Mouse (Mus musculus) heart, embryonic 13.5 days (tissue): ENCODE results near the gene Gm29609. TPM values are rescaled to one million over a fixed set of nuclear protein-coding genes. Genes with fewer than 3 reads are reported as not detected.
A peak's percentile ranks its signal among the peaks of the same experiment; 100 is the strongest.

Experiments used
- ATAC-seq: fragments of 200-750 bp; cut with Nextera tagmentation; 2 replicates; pipeline ENCODE4 v1.8.0; 2017; ENCODE audit warnings: moderate TSS enrichment; ENCODE audit not compliant: insufficient number of reproducible peaks, low FRiP score, low TSS enrichment; ENCODE audit errors: extremely low read depth
- H3K27ac ChIP-seq: fragments of 300-500 bp; sonication (generic); replicated peaks from 2 replicates; pipeline ENCODE4 v1.5.1; 2015; ENCODE audit warnings: moderate library complexity, mild to moderate bottlenecking, inconsistent platforms
- H3K27me3 ChIP-seq: fragments of 300-500 bp; sonication (generic); replicated peaks from 2 replicates; pipeline ENCODE4 v1.6.1; 2015; ENCODE audit warnings: mild to moderate bottlenecking, inconsistent platforms
- H3K36me3 ChIP-seq: fragments of 300-500 bp; sonication (generic); 2 replicates; pipeline ENCODE4 v1.6.1; 2015; ENCODE audit warnings: mild to moderate bottlenecking, inconsistent platforms
- H3K4me1 ChIP-seq: fragments of 300-500 bp; sonication (generic); 2 replicates; pipeline ENCODE4 v1.6.1; 2015; ENCODE audit warnings: inconsistent platforms
- H3K4me2 ChIP-seq: fragments of 300-500 bp; sonication (generic); 2 replicates; pipeline ENCODE4 v1.6.1; 2015; ENCODE audit warnings: inconsistent platforms, mild to moderate bottlenecking, moderate library complexity
- H3K4me3 ChIP-seq: fragments of 300-500 bp; sonication (generic); 2 replicates; pipeline ENCODE4 v1.5.1; 2015; ENCODE audit warnings: moderate library complexity, mild to moderate bottlenecking, inconsistent platforms
- H3K9ac ChIP-seq: fragments of 300-500 bp; sonication (generic); 2 replicates; pipeline ENCODE4 v1.6.1; 2015; ENCODE audit warnings: inconsistent platforms, mild to moderate bottlenecking, moderate library complexity
- H3K9me3 ChIP-seq: fragments of 300-500 bp; sonication (generic); 2 replicates; pipeline ENCODE4 v1.6.1; 2016; ENCODE audit warnings: inconsistent platforms
- WGBS: fragments of 180-500 bp; shearing (Covaris S2); methylation state at CpG from one replicate; pipeline ENCODE4 v1.1.7; 2015; ENCODE audit warnings: mixed read lengths; 5-methylcytosine and 5-hydroxymethylcytosine counted together
- polyA plus RNA-seq: library from polyadenylated mRNA; unstranded; fragments of >200 nt; fragmentation: Nextera tagmentation; extraction: Ambion mirVana; gene quantifications from 2 replicates; pipeline ENCODE4 v1.2.1, GENCODE M21; 2015

Gm29609 gene
- polyA plus RNA-seq, 1 experiment from 2014 or later = 2.6 TPM

- Histone ChIP-seq H3K9me3 (peaks cover 4% of the 10 kb centered on the region), H3K9ac (no peak overlapping the region), H3K27me3 (no peaks in the 10 kb centered on the region), H3K4me3 (no peak overlapping the region), H3K4me1 (peaks cover 29% of the 10 kb centered on the region), H3K4me2 (no peak overlapping the region), H3K36me3 (peaks cover 64% of the 10 kb centered on the region), H3K27ac (no peak overlapping the region)
- no peak for ATAC-seq
- WGBS = 92% methylated on average over 12 of the region's 12 CpGs
Measured at GRCm38 (mm10) chr5:31197072-31197471, 17.4 kb upstream of the Gm29609 start.

- H3K4me2 ChIP-seq = no peak overlapping the region
- H3K27me3 ChIP-seq = no peaks in the 10 kb centered on the region
- peaks cover 35% of the 10 kb centered on the region for H3K4me1 ChIP-seq
- peaks cover 4% of the 10 kb centered on the region for H3K9me3 ChIP-seq
- H3K9ac ChIP-seq = no peak overlapping the region
- ATAC-seq = no peak
- peaks cover 68% of the 10 kb centered on the region for H3K36me3 ChIP-seq
- no peak overlapping the region for H3K27ac ChIP-seq
- 89% methylated on average over 10 of the region's 10 CpGs for WGBS
- no peak overlapping the region for H3K4me3 ChIP-seq
Measured at GRCm38 (mm10) chr5:31196207-31196606, 16.5 kb upstream of the Gm29609 start.

- no peak for ATAC-seq
Measured at GRCm38 (mm10) chr5:31195671-31196070, 16.0 kb upstream of the Gm29609 start.

GRCm38 (mm10) chr5:31194486-31195485 is 15.1 kb upstream of the Gm29609 start:
- ATAC-seq = no peak
- Histone ChIP-seq H3K4me1 (peaks cover 23% of the 10 kb centered on the region), H3K27ac (no peak overlapping the region), H3K4me3 (peak overlapping the region; percentile 75), H3K9me3 (no peaks in the 10 kb centered on the region), H3K9ac (peak overlapping the region; percentile 94), H3K27me3 (no peaks in the 10 kb centered on the region), H3K4me2 (peak overlapping the region; percentile 80), H3K36me3 (peaks cover 74% of the 10 kb centered on the region)
- WGBS = 88% methylated on average over 16 of the region's 16 CpGs

More at GRCm38 (mm10) chr5:31195671-31196070, 16.0 kb upstream of the Gm29609 start:
- WGBS = 92% methylated on average over 4 of the region's 4 CpGs
- Histone ChIP-seq H3K4me2 (no peak overlapping the region), H3K4me3 (no peak overlapping the region), H3K36me3 (peaks cover 74% of the 10 kb centered on the region), H3K27me3 (no peaks in the 10 kb centered on the region), H3K27ac (no peak overlapping the region), H3K9ac (no peak overlapping the region), H3K9me3 (peaks cover 4% of the 10 kb centered on the region), H3K4me1 (peaks cover 31% of the 10 kb centered on the region)

GRCm38 (mm10) chr5:31193631-31194281 is 14.0 kb upstream of the Gm29609 start:
- no peak for ATAC-seq
- H3K36me3 ChIP-seq = peaks cover 74% of the 10 kb centered on the region
- WGBS = 8% methylated on average over 25 of the region's 25 CpGs
- H3K9ac ChIP-seq = peak overlapping the region; percentile 94
- H3K9me3 ChIP-seq = no peaks in the 10 kb centered on the region
- H3K4me2 ChIP-seq = peak overlapping the region; percentile 80
- peaks cover 23% of the 10 kb centered on the region for H3K4me1 ChIP-seq
- H3K27me3 ChIP-seq = no peaks in the 10 kb centered on the region
- H3K4me3 ChIP-seq = peak overlapping the region; percentile 75
- H3K27ac ChIP-seq = peak overlapping the region; percentile 83

- Histone ChIP-seq H3K4me2 (peak within 1 kb of the TSS; percentile 80), H3K27ac (peak within 1 kb of the TSS; percentile 83), H3K9ac (peak within 1 kb of the TSS; percentile 94), H3K36me3 (peaks cover 74% of the 10 kb centered on the region), H3K27me3 (no peaks in the 10 kb centered on the region), H3K4me1 (peaks cover 23% of the 10 kb centered on the region), H3K4me3 (peak within 1 kb of the TSS; percentile 75), H3K9me3 (no peaks in the 10 kb centered on the region)
- ATAC-seq = peak; percentile 94
- under 1% methylated on average over 48 of the region's 48 CpGs for WGBS
Measured at GRCm38 (mm10) chr5:31192939-31193630, 13.4 kb upstream of the Gm29609 start, which contains the start of the genes Snx17 and Eif2b4. Snx17 (plus strand) TSS chr5:31193227. Eif2b4 (minus strand) TSS chr5:31193430.

GRCm38 (mm10) chr5:31192045-31192938 is 12.6 kb upstream of the Gm29609 start:
- Histone ChIP-seq H3K9ac (peak overlapping the region; percentile 94), H3K4me2 (peak overlapping the region; percentile 80), H3K27ac (peak overlapping the region; percentile 83), H3K27me3 (no peaks in the 10 kb centered on the region), H3K9me3 (no peaks in the 10 kb centered on the region), H3K36me3 (peaks cover 74% of the 10 kb centered on the region), H3K4me3 (peak overlapping the region; percentile 75), H3K4me1 (peaks cover 23% of the 10 kb centered on the region)
- 12% methylated on average over 42 of the region's 42 CpGs for WGBS
- ATAC-seq = peak; percentile 53

- Histone ChIP-seq H3K27ac (no peak overlapping the region), H3K4me1 (peaks cover 23% of the 10 kb centered on the region), H3K36me3 (peaks cover 64% of the 10 kb centered on the region), H3K9ac (no peak overlapping the region), H3K4me3 (no peak overlapping the region), H3K9me3 (no peaks in the 10 kb centered on the region), H3K4me2 (no peak overlapping the region), H3K27me3 (no peaks in the 10 kb centered on the region)
- no peak for ATAC-seq
- 85% methylated on average over 9 of the region's 9 CpGs for WGBS
Measured at GRCm38 (mm10) chr5:31190201-31190600, 10.5 kb upstream of the Gm29609 start.

GRCm38 (mm10) chr5:31188223-31188840 is 8.6 kb upstream of the Gm29609 start:
- Histone ChIP-seq H3K4me2 (no peak overlapping the region), H3K4me3 (no peak overlapping the region), H3K36me3 (peaks cover 55% of the 10 kb centered on the region), H3K9ac (no peak overlapping the region), H3K27ac (no peak overlapping the region), H3K27me3 (no peaks in the 10 kb centered on the region), H3K4me1 (peaks cover 12% of the 10 kb centered on the region), H3K9me3 (no peaks in the 10 kb centered on the region)
- WGBS = 73% methylated on average over 4 of the region's 4 CpGs
- no peak for ATAC-seq

- Histone ChIP-seq H3K4me1 (peaks cover 10% of the 10 kb centered on the region), H3K9ac (no peak overlapping the region), H3K9me3 (no peaks in the 10 kb centered on the region), H3K36me3 (peaks cover 25% of the 10 kb centered on the region), H3K4me2 (no peak overlapping the region), H3K27ac (no peak overlapping the region), H3K4me3 (no peak overlapping the region), H3K27me3 (no peaks in the 10 kb centered on the region)
- 35% methylated on average over 4 of the region's 4 CpGs for WGBS
- no peak for ATAC-seq
Measured at GRCm38 (mm10) chr5:31183678-31184077, 4.0 kb upstream of the Gm29609 start.
